Mouse (Mus musculus) embryonic fibroblast, embryonic 13.5 days (primary cell): ENCODE measurements at regions not wholly inside any gene's neighbourhood (a gene's known extent, or its start where the extent isn't known, plus 50 kb on each side); places are given as distances from the start of the nearest gene placed in this dataset.

Experiments
- H3K27ac ChIP-seq: 2 replicates; pipeline ENCODE4 v1.5.1; 2012; ENCODE audit warnings: low read length, control low read depth, inconsistent platforms; ENCODE audit not compliant: insufficient read depth
- H3K4me1 ChIP-seq: 2 replicates; pipeline ENCODE4 v1.6.1; 2011; ENCODE audit warnings: low read length; ENCODE audit not compliant: control insufficient read depth, insufficient read depth
- H3K4me3 ChIP-seq: 2 replicates; pipeline ENCODE4 v1.5.1; 2011; ENCODE audit warnings: mild to moderate bottlenecking, control low read depth, low read length; ENCODE audit not compliant: insufficient read depth
- CTCF ChIP-seq: IDR thresholded peaks from 2 replicates; pipeline ENCODE4 v1.5.1; 2011; ENCODE audit warnings: mild to moderate bottlenecking, control low read depth, low read length, moderate library complexity, borderline replicate concordance; ENCODE audit not compliant: insufficient read depth
- POLR2A ChIP-seq: IDR thresholded peaks from 2 replicates; pipeline ENCODE4 v1.6.1; 2011; ENCODE audit warnings: low read depth, mild to moderate bottlenecking, control low read depth, low read length, moderate library complexity

GRCm38 (mm10) chr8:29274668-29275067 lies 1827.2 kb downstream of the Poteg start:
- H3K4me1 ChIP-seq = no peaks in the 10 kb centered on the region
- TF ChIP-seq POLR2A (no peak), CTCF (no peak)
- H3K27ac ChIP-seq = no peak overlapping the region
- no peak overlapping the region for H3K4me3 ChIP-seq

DNA sequence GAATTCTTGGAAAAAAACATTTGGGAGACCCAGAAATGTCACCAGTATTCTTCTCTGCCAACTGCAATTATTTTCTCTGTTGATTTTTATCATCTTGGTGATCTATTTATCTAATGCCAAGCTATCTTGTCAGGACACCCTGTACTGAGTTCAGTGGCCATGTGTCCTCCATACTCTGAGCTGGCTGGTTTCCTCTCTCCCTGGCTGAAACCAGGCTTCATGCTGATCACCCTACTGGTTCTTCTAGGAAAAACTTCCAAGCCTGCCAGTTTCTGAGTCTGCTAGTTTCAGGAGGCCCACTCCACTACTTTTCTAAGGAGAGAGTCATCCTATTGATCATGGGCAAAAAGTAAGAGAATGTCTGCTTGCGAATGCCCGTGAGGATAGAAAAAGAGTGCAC lies 1831.2 kb downstream of the Poteg start:
- TF ChIP-seq POLR2A (no peak), CTCF (no peak)
- Histone ChIP-seq H3K4me3 (no peak overlapping the region), H3K4me1 (no peaks in the 10 kb centered on the region), H3K27ac (no peak overlapping the region)

GRCm38 (mm10) chr8:29279276-29279675 lies 1831.8 kb downstream of the Poteg start:
- TF ChIP-seq CTCF = no peak
- TF ChIP-seq POLR2A = no peak
- no peak overlapping the region for H3K27ac ChIP-seq
- H3K4me1 ChIP-seq = no peaks in the 10 kb centered on the region
- H3K4me3 ChIP-seq = no peak overlapping the region

DNA sequence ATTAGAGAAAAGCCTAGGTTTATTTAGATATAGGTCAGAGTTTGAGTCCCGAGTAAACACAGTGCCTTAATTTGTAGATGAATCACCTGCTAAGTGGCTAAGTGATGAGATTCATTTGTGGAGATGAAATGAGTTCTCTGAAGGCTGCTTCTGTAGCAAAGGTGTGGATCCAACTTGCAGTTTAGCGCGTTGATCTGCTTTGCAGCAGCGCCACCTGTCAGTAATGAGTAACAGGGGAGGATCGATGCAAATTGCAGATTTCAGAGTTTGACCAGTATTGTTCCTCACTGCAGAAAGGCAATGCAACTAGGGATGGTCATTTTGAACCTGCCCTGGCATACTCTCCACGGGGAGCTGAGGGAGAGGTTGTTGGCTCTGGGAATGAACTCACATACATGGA lies 1842.9 kb downstream of the Poteg start:
- TF ChIP-seq POLR2A (no peak), CTCF (peak; percentile 79; the same call in 1 of the 2 replicates)

More for the DNA sequence above, 1842.9 kb downstream of the Poteg start:
- Histone ChIP-seq H3K4me3 (no peak overlapping the region), H3K27ac (no peak overlapping the region), H3K4me1 (no peaks in the 10 kb centered on the region)
